Mouse (Mus musculus): ENCODE results near the gene Evi5l. TPM values are rescaled to one million over a fixed set of nuclear protein-coding genes. Genes with fewer than 3 reads are reported as not detected.
"Not testable (repeated sequence)": the region's sequence is repeated elsewhere in the genome, so short reads cannot be mapped to it uniquely, and the experiment has no call there.

Evi5l gene
- polyA plus RNA-seq, 1 experiment, result 3.9 TPM

- Histone ChIP-seq H3K4me3 (ENCODE audit: low read depth, low read length) (peak overlapping the region; percentile 93), H3K27me3 (ENCODE audit: control insufficient read depth, insufficient read depth, low read length) (no peaks in the 10 kb centered on the region), H3K36me3 (ENCODE audit: control insufficient read depth, insufficient read depth, low read length) (peaks cover 6% of the 10 kb centered on the region; the same call in 1 of the 2 replicates), H3K4me1 (ENCODE audit: control insufficient read depth, insufficient read depth, insufficient read length, low read length) (peaks cover 10% of the 10 kb centered on the region), H3K27ac (ENCODE audit: insufficient read depth, low read depth, low read length) (peak overlapping the region; percentile 47)
- TF ChIP-seq CTCF (IDR thresholded peaks at IDR 0.05; ENCODE audit: extremely low read depth, insufficient read length, insufficient replicate concordance, low read depth, low read length), result no peak
- no peak for TF ChIP-seq POLR2A (IDR thresholded peaks at IDR 0.05; ENCODE audit: low read depth, low read length)
- WGBS, result 23% methylated on average over 8 of the region's 8 CpGs
Observed at GRCm38 (mm10) chr8:4252116-4252760, 85.9 kb downstream of the Evi5l start.

- TF ChIP-seq CTCF (IDR thresholded peaks at IDR 0.05; ENCODE audit: extremely low read depth, insufficient read length, insufficient replicate concordance, low read depth, low read length), result no peak
- TF ChIP-seq POLR2A (IDR thresholded peaks at IDR 0.05; ENCODE audit: low read depth, low read length), result peak; percentile 50; the same call in 1 of the 2 replicates
- WGBS, result under 1% methylated on average over 69 of the region's 69 CpGs
- H3K27me3 ChIP-seq (ENCODE audit: control insufficient read depth, insufficient read depth, low read length), result no peaks in the 10 kb centered on the region
- peaks cover 5% of the 10 kb centered on the region; the same call in 1 of the 2 replicates for H3K36me3 ChIP-seq (ENCODE audit: control insufficient read depth, insufficient read depth, low read length)
- H3K4me3 ChIP-seq (ENCODE audit: low read depth, low read length), result peak within 1 kb of the TSS; percentile 93
- peaks cover 11% of the 10 kb centered on the region for H3K4me1 ChIP-seq (ENCODE audit: control insufficient read depth, insufficient read depth, insufficient read length, low read length)
- H3K27ac ChIP-seq (ENCODE audit: insufficient read depth, low read depth, low read length), result peak within 1 kb of the TSS; percentile 63
Observed at GRCm38 (mm10) chr8:4252934-4253841, 86.8 kb downstream of the Evi5l start, which contains the start of gene Snapc2. TSS of gene Snapc2 (plus strand) at chr8:4253080.

- H3K36me3 ChIP-seq (ENCODE audit: control insufficient read depth, insufficient read depth, low read length), result peaks cover 5% of the 10 kb centered on the region; the same call in 1 of the 2 replicates
- no peaks in the 10 kb centered on the region for H3K27me3 ChIP-seq (ENCODE audit: control insufficient read depth, insufficient read depth, low read length)
- H3K4me3 ChIP-seq (ENCODE audit: low read depth, low read length), result no peak overlapping the region
- TF ChIP-seq POLR2A (IDR thresholded peaks at IDR 0.05; ENCODE audit: low read depth, low read length) (no peak), CTCF (IDR thresholded peaks at IDR 0.05; ENCODE audit: extremely low read depth, insufficient read length, insufficient replicate concordance, low read depth, low read length) (no peak)
- H3K27ac ChIP-seq (ENCODE audit: insufficient read depth, low read depth, low read length), result no peak overlapping the region
- WGBS, result 37% methylated on average over 6 of the region's 6 CpGs
- peaks cover 19% of the 10 kb centered on the region for H3K4me1 ChIP-seq (ENCODE audit: control insufficient read depth, insufficient read depth, insufficient read length, low read length)
Observed at GRCm38 (mm10) chr8:4254001-4254400, 87.6 kb downstream of the Evi5l start.

GRCm38 (mm10) chr8:4255471-4255870 is 89.1 kb downstream of the Evi5l start:
- not testable (repeated sequence) for H3K4me3 ChIP-seq (ENCODE audit: low read depth, low read length); H3K27ac ChIP-seq (ENCODE audit: insufficient read depth, low read depth, low read length); H3K27me3 ChIP-seq (ENCODE audit: control insufficient read depth, insufficient read depth, low read length)
- H3K4me1 ChIP-seq (ENCODE audit: control insufficient read depth, insufficient read depth, insufficient read length, low read length), result peaks cover 24% of the 10 kb centered on the region
- H3K36me3 ChIP-seq (ENCODE audit: control insufficient read depth, insufficient read depth, low read length), result peaks cover 11% of the 10 kb centered on the region
- whole genome bisulfite sequencing, result 89% methylated on average over 7 of the region's 7 CpGs

GRCm38 (mm10) chr8:4256911-4257310 is 90.5 kb downstream of the Evi5l start:
- peaks cover 20% of the 10 kb centered on the region for H3K36me3 ChIP-seq (ENCODE audit: control insufficient read depth, insufficient read depth, low read length)
- TF ChIP-seq CTCF (IDR thresholded peaks at IDR 0.05; ENCODE audit: extremely low read depth, insufficient read length, insufficient replicate concordance, low read depth, low read length) (no peak), POLR2A (IDR thresholded peaks at IDR 0.05; ENCODE audit: low read depth, low read length) (no peak)
- 59% methylated on average over 4 of the region's 4 CpGs for WGBS
- H3K4me3 ChIP-seq (ENCODE audit: low read depth, low read length), result no peak overlapping the region
- peak overlapping the region; percentile 42 for H3K27ac ChIP-seq (ENCODE audit: insufficient read depth, low read depth, low read length)
- peaks cover 24% of the 10 kb centered on the region for H3K4me1 ChIP-seq (ENCODE audit: control insufficient read depth, insufficient read depth, insufficient read length, low read length)
- no peaks in the 10 kb centered on the region for H3K27me3 ChIP-seq (ENCODE audit: control insufficient read depth, insufficient read depth, low read length)

GRCm38 (mm10) chr8:4257350-4257749 is 91.0 kb downstream of the Evi5l start:
- peaks cover 20% of the 10 kb centered on the region for H3K36me3 ChIP-seq (ENCODE audit: control insufficient read depth, insufficient read depth, low read length)
- WGBS, result 86% methylated on average over 4 of the region's 4 CpGs

GRCm38 (mm10) chr8:4258233-4258632 is 91.9 kb downstream of the Evi5l start:
- Histone ChIP-seq H3K4me1 (ENCODE audit: control insufficient read depth, insufficient read depth, insufficient read length, low read length) (peaks cover 21% of the 10 kb centered on the region), H3K36me3 (ENCODE audit: control insufficient read depth, insufficient read depth, low read length) (peaks cover 26% of the 10 kb centered on the region), H3K4me3 (ENCODE audit: low read depth, low read length) (peak overlapping the region; percentile 61), H3K27me3 (ENCODE audit: control insufficient read depth, insufficient read depth, low read length) (no peaks in the 10 kb centered on the region), H3K27ac (ENCODE audit: insufficient read depth, low read depth, low read length) (no peak overlapping the region)
- 4% methylated on average over 35 of the region's 35 CpGs for WGBS
- peak; percentile 66; the same call in 1 of the 2 replicates for TF ChIP-seq CTCF (IDR thresholded peaks at IDR 0.05; ENCODE audit: extremely low read depth, insufficient read length, insufficient replicate concordance, low read depth, low read length)
- no peak for TF ChIP-seq POLR2A (IDR thresholded peaks at IDR 0.05; ENCODE audit: low read depth, low read length)

More at GRCm38 (mm10) chr8:4257350-4257749, 91.0 kb downstream of the Evi5l start:
- TF ChIP-seq POLR2A (IDR thresholded peaks at IDR 0.05; ENCODE audit: low read depth, low read length) (no peak), CTCF (IDR thresholded peaks at IDR 0.05; ENCODE audit: extremely low read depth, insufficient read length, insufficient replicate concordance, low read depth, low read length) (no peak)
- no peak overlapping the region for H3K27ac ChIP-seq (ENCODE audit: insufficient read depth, low read depth, low read length)
- peaks cover 23% of the 10 kb centered on the region for H3K4me1 ChIP-seq (ENCODE audit: control insufficient read depth, insufficient read depth, insufficient read length, low read length)
- H3K27me3 ChIP-seq (ENCODE audit: control insufficient read depth, insufficient read depth, low read length), result no peaks in the 10 kb centered on the region
- no peak overlapping the region for H3K4me3 ChIP-seq (ENCODE audit: low read depth, low read length)

Data from small intestine, adult 2 months (tissue).